Mouse (Mus musculus): ENCODE measurements at regions not wholly inside any gene's neighbourhood (a gene's known extent, or its start where the extent isn't known, plus 50 kb on each side); places are given as distances from the start of the nearest gene placed in this dataset.

DNA sequence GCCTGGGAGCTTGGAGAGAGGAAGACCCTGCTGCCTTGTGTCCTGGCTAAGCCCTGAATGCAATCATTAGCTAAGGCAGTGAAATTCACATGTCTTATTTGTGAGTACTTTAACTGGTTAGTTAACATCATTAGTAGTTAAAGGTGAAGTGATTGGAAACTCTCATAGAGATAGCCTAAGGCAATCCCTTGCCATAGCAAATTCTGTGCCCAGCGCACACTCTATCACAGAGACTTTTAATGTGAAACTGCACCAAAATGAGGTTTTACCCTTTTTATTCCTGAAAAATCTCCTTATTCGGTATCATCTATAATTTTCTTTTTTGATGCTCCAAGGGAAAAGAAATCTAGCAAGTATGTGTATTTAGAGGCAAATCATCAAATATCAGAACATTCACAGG lies 451.6 kb downstream of the Gm21750 start:
- H3K4me2 ChIP-seq, result no peak overlapping the region
- ATAC-seq (ENCODE audit: low FRiP score), result no peak
- no peak overlapping the region for H3K4me3 ChIP-seq (replicated peaks)
- no peaks in the 10 kb centered on the region for H3K9me3 ChIP-seq (replicated peaks)
- H3K9ac ChIP-seq (replicated peaks), result no peak overlapping the region
- WGBS, result 80% methylated on average over 2 of the region's 2 CpGs
- no peaks in the 10 kb centered on the region for H3K27me3 ChIP-seq (replicated peaks)
- H3K4me1 ChIP-seq, result peaks cover 9% of the 10 kb centered on the region
- H3K27ac ChIP-seq (replicated peaks), result no peak overlapping the region
- H3K36me3 ChIP-seq, result no peaks in the 10 kb centered on the region

- Histone ChIP-seq H3K4me2 (peak overlapping the region; percentile 7; the same call in 1 of the 2 replicates), H3K9ac (replicated peaks) (no peak overlapping the region), H3K4me1 (peaks cover 9% of the 10 kb centered on the region), H3K36me3 (no peaks in the 10 kb centered on the region), H3K27me3 (replicated peaks) (no peaks in the 10 kb centered on the region), H3K4me3 (replicated peaks) (no peak overlapping the region), H3K27ac (replicated peaks) (no peak overlapping the region), H3K9me3 (replicated peaks) (no peaks in the 10 kb centered on the region)
- ATAC-seq (ENCODE audit: low FRiP score), result peak; percentile 85
- 39% methylated on average over 5 of the region's 5 CpGs for WGBS
Measured at GRCm38 (mm10) chr14:74113116-74113515, 452.1 kb downstream of the Gm21750 start.

DNA sequence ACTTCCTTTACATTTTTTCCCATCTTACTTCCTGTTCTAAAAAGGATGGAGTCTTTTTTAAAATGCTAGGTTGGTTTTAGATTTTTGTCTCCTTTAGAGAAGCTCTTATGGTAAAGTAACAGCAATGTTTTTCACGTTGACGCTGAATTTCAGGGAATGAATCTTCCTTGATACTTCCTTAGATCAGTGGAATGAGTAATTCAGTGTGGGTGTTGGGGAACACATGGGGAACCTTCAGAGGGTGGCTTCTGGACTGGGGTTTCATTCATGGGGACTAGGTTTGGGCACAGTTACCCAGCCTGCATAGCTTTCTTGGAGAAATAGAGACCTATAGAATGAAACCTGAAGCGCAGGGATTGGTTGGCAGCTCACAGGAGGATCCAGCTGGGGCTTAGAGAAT lies 452.5 kb downstream of the Gm21750 start:
- Histone ChIP-seq H3K27me3 (replicated peaks) (no peaks in the 10 kb centered on the region), H3K4me2 (no peak overlapping the region), H3K27ac (replicated peaks) (no peak overlapping the region), H3K9me3 (replicated peaks) (no peaks in the 10 kb centered on the region), H3K4me1 (peaks cover 9% of the 10 kb centered on the region), H3K9ac (replicated peaks) (no peak overlapping the region), H3K36me3 (no peaks in the 10 kb centered on the region), H3K4me3 (replicated peaks) (no peak overlapping the region)
- 76% methylated on average over 3 of the region's 3 CpGs for WGBS
- no peak for ATAC-seq (ENCODE audit: low FRiP score)

DNA sequence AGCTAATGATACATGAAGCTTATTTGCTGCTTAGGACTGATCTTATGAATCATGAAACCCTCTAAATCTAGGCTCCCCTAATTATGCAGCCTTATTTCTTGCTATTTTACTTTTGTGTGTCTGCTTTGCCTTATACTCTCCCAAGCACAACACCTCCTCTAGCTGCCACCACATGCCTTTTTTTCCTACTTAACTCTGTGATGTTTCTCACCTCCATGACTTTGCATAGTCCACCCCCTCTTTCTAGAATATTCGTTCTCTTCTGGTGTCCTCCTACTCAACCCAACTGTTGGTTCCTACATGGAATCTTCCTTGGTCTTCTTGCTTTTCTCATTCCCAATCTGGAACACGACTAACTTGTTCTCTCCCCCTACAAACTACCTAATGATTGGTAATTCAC lies 456.7 kb downstream of the Gm21750 start:
- ATAC-seq (ENCODE audit: low FRiP score), result no peak
- H3K27me3 ChIP-seq (replicated peaks), result no peaks in the 10 kb centered on the region
- H3K36me3 ChIP-seq, result no peaks in the 10 kb centered on the region
- H3K9ac ChIP-seq (replicated peaks), result no peak overlapping the region
- no peak overlapping the region for H3K4me2 ChIP-seq
- WGBS, result 84% methylated on average over 2 of the region's 2 CpGs
- no peak overlapping the region for H3K4me3 ChIP-seq (replicated peaks)
- H3K27ac ChIP-seq (replicated peaks), result no peak overlapping the region
- H3K4me1 ChIP-seq, result peaks cover 5% of the 10 kb centered on the region
- no peaks in the 10 kb centered on the region for H3K9me3 ChIP-seq (replicated peaks)

DNA sequence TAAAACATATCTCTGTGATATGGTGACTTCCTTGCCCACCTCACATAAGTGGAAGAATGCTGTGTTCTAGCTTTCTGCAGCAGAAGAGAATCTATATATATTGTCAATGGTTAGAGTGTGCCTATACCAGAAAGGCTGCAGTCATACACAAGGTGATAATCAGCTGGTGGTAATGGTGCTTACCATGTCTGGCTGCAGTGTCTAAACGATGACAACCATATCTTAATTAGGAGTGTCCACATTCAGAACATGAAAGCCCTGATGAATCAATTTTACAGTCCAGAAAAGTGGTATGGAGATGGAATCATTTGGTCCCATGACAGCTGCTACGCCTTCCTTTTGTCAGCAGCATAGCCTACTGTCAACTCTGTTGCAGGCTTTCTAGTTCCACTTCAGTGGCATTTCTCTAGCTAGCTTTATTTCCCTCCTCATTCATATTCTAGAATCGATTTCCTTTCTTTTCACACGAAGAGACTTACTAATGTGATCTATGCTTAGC lies 484.2 kb downstream of the Gm21750 start:
- H3K27me3 ChIP-seq (replicated peaks), result no peaks in the 10 kb centered on the region
- no peak overlapping the region for H3K27ac ChIP-seq (replicated peaks)
- no peaks in the 10 kb centered on the region for H3K4me1 ChIP-seq
- H3K4me3 ChIP-seq (replicated peaks), result no peak overlapping the region
- 76% methylated on average over 4 of the region's 4 CpGs for WGBS
- ATAC-seq (ENCODE audit: low FRiP score), result no peak
- no peaks in the 10 kb centered on the region for H3K9me3 ChIP-seq (replicated peaks)
- H3K36me3 ChIP-seq, result no peaks in the 10 kb centered on the region
- H3K9ac ChIP-seq (replicated peaks), result no peak overlapping the region
- H3K4me2 ChIP-seq, result no peak overlapping the region

DNA sequence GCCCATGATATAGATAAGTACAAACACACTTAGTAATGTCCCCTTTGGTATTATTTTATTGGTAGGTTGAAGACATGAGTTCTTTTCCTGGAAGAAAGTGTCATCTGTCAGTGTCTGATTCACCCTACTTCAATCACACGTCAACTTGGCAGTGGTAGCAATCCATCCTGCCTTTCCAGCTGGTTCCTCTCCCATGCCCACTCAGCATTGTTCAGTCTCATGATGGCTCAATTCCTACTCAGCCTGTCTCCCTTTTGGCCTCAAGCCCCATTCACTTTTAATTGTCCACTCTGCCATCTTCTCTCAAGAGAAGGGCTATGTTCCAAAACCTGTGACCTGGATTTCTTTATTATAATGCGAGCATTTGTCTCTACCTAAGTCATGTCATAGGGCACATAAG lies 474.4 kb upstream of the Htr2a start:
- H3K4me3 ChIP-seq (replicated peaks), result no peak overlapping the region
- ATAC-seq (ENCODE audit: low FRiP score), result no peak
- 91% methylated on average over 2 of the region's 2 CpGs for WGBS
- H3K9ac ChIP-seq (replicated peaks), result no peak overlapping the region
- no peaks in the 10 kb centered on the region for H3K9me3 ChIP-seq (replicated peaks)
- no peaks in the 10 kb centered on the region for H3K4me1 ChIP-seq
- no peaks in the 10 kb centered on the region for H3K36me3 ChIP-seq
- no peaks in the 10 kb centered on the region for H3K27me3 ChIP-seq (replicated peaks)
- no peak overlapping the region for H3K27ac ChIP-seq (replicated peaks)
- H3K4me2 ChIP-seq, result no peak overlapping the region

DNA sequence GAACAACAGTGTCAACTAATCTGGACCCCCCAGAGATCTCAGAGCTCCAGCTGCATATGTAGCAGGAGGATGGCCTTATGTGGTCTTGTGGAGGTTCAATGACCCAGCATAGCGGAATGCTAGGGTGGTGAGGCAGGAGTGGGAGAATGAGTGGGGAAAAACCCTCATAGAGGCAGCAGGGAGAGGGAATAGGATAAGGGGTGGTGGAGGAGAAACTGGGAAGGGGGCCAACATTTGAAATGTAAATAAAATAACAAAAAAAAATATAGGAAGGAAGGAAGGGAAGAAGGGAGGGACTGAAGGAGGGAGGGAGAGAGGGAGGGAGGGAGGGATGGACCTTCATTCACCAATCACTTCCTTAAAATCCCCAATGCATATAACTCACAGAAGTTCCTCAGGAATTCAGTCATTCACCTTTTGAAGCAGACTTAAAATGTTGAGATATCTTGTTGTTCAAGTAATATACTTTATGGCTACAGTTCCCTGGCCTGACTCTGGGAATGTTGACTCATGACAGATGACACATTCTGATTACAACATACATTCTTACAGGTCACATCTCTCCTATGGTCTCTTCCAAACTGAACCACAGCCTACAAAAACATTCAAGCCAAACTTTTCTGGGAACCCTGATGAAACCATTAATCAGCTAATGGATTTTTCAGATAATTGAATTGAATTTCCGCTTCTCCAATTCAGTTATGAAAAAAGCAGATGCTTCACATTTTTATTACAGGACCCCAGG lies 471.3 kb upstream of the Htr2a start:
- H3K27ac ChIP-seq (replicated peaks), result no peak overlapping the region
- no peak for ATAC-seq (ENCODE audit: low FRiP score)
- WGBS, result 80% methylated on average over 2 of the region's 2 CpGs

GRCm38 (mm10) chr14:74180066-74180465 lies 460.6 kb upstream of the Htr2a start:
- WGBS, result 85% methylated on average over 2 of the region's 2 CpGs
- no peak for ATAC-seq (ENCODE audit: low FRiP score)

More for the DNA sequence above, 471.3 kb upstream of the Htr2a start:
- Histone ChIP-seq H3K9ac (replicated peaks) (no peak overlapping the region), H3K36me3 (no peaks in the 10 kb centered on the region), H3K4me2 (no peak overlapping the region), H3K27me3 (replicated peaks) (no peaks in the 10 kb centered on the region), H3K4me1 (no peaks in the 10 kb centered on the region), H3K4me3 (replicated peaks) (no peak overlapping the region), H3K9me3 (replicated peaks) (no peaks in the 10 kb centered on the region)

GRCm38 (mm10) chr14:74182996-74183395 lies 457.6 kb upstream of the Htr2a start:
- WGBS, result 91% methylated on average over 4 of the region's 4 CpGs
- no peaks in the 10 kb centered on the region for H3K36me3 ChIP-seq
- H3K4me1 ChIP-seq, result no peaks in the 10 kb centered on the region
- H3K4me2 ChIP-seq, result no peak overlapping the region
- H3K27me3 ChIP-seq (replicated peaks), result no peaks in the 10 kb centered on the region
- ATAC-seq (ENCODE audit: low FRiP score), result no peak
- no peaks in the 10 kb centered on the region for H3K9me3 ChIP-seq (replicated peaks)
- H3K9ac ChIP-seq (replicated peaks), result no peak overlapping the region
- no peak overlapping the region for H3K4me3 ChIP-seq (replicated peaks)
- H3K27ac ChIP-seq (replicated peaks), result no peak overlapping the region

More at GRCm38 (mm10) chr14:74180066-74180465, 460.6 kb upstream of the Htr2a start:
- Histone ChIP-seq H3K4me2 (no peak overlapping the region), H3K27ac (replicated peaks) (no peak overlapping the region), H3K4me1 (no peaks in the 10 kb centered on the region), H3K4me3 (replicated peaks) (no peak overlapping the region), H3K9me3 (replicated peaks) (no peaks in the 10 kb centered on the region), H3K27me3 (replicated peaks) (no peaks in the 10 kb centered on the region), H3K36me3 (no peaks in the 10 kb centered on the region), H3K9ac (replicated peaks) (no peak overlapping the region)

DNA sequence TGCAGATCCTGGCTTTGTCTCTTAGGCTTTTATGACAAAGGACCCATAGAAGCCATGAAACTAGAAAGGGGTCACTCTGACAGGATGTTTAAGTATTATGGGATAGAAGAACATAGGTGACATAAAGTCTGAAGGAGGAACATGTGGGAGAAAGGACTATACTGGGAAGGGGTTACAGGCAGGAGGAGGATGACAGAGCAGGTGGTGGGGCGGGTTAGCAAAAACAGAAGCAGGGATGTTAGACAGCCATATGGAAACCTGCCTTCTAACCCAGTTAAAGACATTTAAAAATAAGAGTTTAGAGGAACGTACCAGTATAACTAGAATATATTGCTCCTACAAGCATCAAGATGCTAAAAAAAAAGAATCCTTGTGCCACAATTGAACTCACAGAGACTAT lies 438.9 kb upstream of the Htr2a start:
- Histone ChIP-seq H3K9me3 (replicated peaks) (no peaks in the 10 kb centered on the region), H3K27ac (replicated peaks) (no peak overlapping the region), H3K4me2 (no peak overlapping the region), H3K36me3 (no peaks in the 10 kb centered on the region), H3K9ac (replicated peaks) (no peak overlapping the region), H3K4me1 (no peaks in the 10 kb centered on the region), H3K4me3 (replicated peaks) (no peak overlapping the region), H3K27me3 (replicated peaks) (no peaks in the 10 kb centered on the region)
- no peak for ATAC-seq (ENCODE audit: low FRiP score)
- WGBS, result 90% methylated on average over 2 of the region's 2 CpGs

GRCm38 (mm10) chr14:74205011-74205410 lies 435.6 kb upstream of the Htr2a start:
- 73% methylated on average over 1 of the region's 1 CpGs for WGBS
- H3K4me3 ChIP-seq (replicated peaks), result no peak overlapping the region
- H3K27me3 ChIP-seq (replicated peaks), result no peaks in the 10 kb centered on the region
- no peak for ATAC-seq (ENCODE audit: low FRiP score)
- H3K36me3 ChIP-seq, result no peaks in the 10 kb centered on the region
- H3K27ac ChIP-seq (replicated peaks), result no peak overlapping the region
- H3K4me2 ChIP-seq, result no peak overlapping the region
- H3K4me1 ChIP-seq, result no peaks in the 10 kb centered on the region
- H3K9me3 ChIP-seq (replicated peaks), result no peaks in the 10 kb centered on the region
- H3K9ac ChIP-seq (replicated peaks), result no peak overlapping the region

- H3K9ac ChIP-seq (replicated peaks), result no peak overlapping the region
- H3K9me3 ChIP-seq (replicated peaks), result no peaks in the 10 kb centered on the region
- no peaks in the 10 kb centered on the region for H3K4me1 ChIP-seq
- WGBS, result 85% methylated on average over 2 of the region's 2 CpGs
- no peaks in the 10 kb centered on the region for H3K36me3 ChIP-seq
- no peak overlapping the region for H3K27ac ChIP-seq (replicated peaks)
- H3K4me3 ChIP-seq (replicated peaks), result no peak overlapping the region
- H3K27me3 ChIP-seq (replicated peaks), result no peaks in the 10 kb centered on the region
- no peak overlapping the region for H3K4me2 ChIP-seq
- no peak for ATAC-seq (ENCODE audit: low FRiP score)
Measured at GRCm38 (mm10) chr14:74217914-74218446, 422.7 kb upstream of the Htr2a start.

Data from neural tube, embryonic 15.5 days (tissue).